Mouse (Mus musculus) mesoderm, embryonic 11.5 days (tissue): ENCODE results near the gene Psg23.
"Not testable (repeated sequence)": the region's sequence is repeated elsewhere in the genome, so short reads cannot be mapped to it uniquely, and the experiment has no call there.

Experiments
- DNase-seq: peaks from one replicate; pipeline ENCODE4 v3.0.0-alpha.2; 2012; ENCODE audit warnings: low read depth, low spot score

Gene Psg23

DNA sequence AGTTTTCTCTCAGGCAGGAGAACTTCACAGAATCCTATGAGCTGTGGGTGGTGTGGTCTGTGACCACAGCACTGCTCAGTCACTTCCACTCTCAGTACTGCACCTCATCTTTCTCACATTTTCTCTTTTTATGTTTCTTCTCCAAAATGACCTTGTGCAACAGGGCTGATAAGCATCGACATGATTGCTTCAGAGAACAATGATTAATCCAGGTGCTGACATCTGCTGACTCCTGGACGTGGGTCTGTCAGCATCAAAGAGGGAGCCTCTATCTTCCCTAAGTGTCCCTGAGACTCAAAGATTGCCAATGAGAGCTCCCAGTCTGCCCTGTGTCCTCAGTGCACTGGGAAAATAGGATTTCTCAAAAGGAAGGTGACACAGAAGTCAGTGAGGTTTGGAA is at the start of gene Psg23:
TSS of gene Psg23 (minus strand) at position 101 of the 400 bp plus-strand sequence.
- DNase-seq: not testable (repeated sequence)

DNA sequence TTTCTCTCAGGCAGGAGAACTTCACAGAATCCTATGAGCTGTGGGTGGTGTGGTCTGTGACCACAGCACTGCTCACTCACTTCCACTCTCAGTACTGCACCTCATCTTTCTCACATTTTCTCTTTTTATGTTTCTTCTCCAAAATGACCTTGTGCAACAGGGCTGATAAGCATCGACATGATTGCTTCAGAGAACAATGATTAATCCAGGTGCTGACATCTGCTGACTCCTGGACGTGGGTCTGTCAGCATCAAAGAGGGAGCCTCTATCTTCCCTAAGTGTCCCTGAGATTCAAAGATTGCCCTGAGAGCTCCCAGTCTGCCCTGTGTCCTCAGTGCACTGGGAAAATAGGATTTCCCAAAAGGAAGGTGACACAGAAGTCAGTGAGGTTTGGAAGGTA is 40.3 kb upstream of the Psg23 start, which contains the start of gene Psg21:
TSS of gene Psg21 (minus strand) at position 101 of the 400 bp plus-strand sequence.
- not testable (repeated sequence) for DNase-seq

DNA sequence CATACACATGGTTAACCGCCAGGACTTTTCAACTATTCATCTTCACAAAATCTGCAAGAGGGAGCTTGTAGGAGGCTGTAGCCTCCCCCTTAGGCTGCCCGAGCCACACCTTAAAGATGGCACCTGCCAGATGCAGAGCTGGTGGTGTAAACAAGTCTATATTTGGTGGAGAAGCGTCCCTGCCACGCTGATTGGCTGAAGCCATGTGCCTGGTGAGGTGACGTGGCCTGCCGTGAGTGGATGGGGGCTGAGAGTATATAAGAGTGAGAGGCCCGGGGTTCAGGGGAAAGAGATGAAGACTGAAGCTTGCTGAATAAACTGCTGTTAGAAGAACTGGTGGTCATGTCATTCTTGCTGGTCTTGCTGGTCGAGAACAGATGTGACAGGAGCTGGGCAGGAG is 10.6 kb upstream of the Psg23 start:
- DNase-seq: not testable (repeated sequence)

DNA sequence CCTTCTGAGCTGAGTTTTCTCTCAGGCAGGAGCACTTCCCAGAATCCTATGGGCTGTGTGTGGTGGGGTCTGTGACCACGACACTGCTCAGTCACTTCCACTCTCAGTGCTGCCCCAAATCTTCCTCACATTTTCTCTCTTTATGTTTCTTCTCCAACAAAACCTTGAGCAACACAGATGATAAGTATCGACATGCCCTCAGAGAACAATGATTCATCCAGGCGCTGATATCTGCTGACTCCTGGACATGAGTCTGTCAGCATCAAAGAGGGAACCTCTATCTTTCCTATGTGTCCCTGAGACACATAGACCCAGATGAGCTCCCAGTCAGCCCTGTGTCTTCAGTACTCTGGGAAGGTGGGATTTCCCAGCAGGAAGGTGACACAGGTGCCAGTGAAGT is 49.1 kb downstream of the Psg23 start, which contains the start of gene Psg27:
TSS of gene Psg27 (minus strand) at position 101 of the 400 bp plus-strand sequence.
- no peak for DNase-seq

DNA sequence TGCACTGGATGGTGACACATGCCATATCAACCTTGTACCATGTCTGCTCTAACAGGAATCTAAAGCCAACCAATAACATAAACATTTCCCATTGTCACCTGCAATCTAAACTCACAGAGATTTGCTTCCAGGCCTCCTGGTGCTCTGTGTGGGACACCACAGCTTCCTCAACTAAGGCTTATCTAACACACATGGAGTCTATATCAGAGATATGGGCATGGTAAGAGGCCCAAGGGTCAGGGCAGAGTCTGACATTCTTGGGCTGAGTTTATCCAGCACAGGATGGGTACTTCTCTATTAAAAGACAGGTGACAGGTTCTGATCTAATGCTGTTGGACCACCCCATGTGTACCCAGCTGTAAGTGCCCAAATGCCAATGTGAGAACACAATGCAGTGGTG is 56.5 kb downstream of the Psg23 start:
- no peak for DNase-seq
